ENCODE assay signal across 16 mouse cellular contexts in genomic region chr8:106394493-106394892, GRCm38 (mm10). TPM values are rescaled to one million over a fixed set of nuclear protein-coding genes. Genes with fewer than 3 reads are reported as not detected.
A peak's percentile ranks its signal among the peaks of the same experiment; 100 is the strongest.
DNase-seq lines count a peak whose midpoint lies in the region; ATAC-seq lines count a peak whose summit lies in the region.
"Had no signal": no experiment of that assay in that cellular context is flagged by ENCODE, and none has a peak within 500 bp of the region (broad histone marks: within the 10 kb centered on the region; RNA-seq: fewer than 3 reads in every experiment).

No protein-coding gene starts in this region.

- ATAC-seq in CD4-positive, CD25-positive, alpha-beta regulatory T cell, adult 4 months, result no peak
- ATAC-seq: forebrain, embryonic 14.5 days had no signal

- H3K36me3 ChIP-seq in heart, embryonic 10.5 days, result no peaks in the 10 kb centered on the region
- H3K36me3 ChIP-seq: embryonic facial prominence, embryonic 13.5 days; hindbrain, embryonic 15.5 days; limb, embryonic 15.5 days had no signal

- DNase-seq in heart, adult 8-10 months (ENCODE audit: low spot score), result peak; percentile 69
- no peak for DNase-seq in heart, embryonic 10.5 days (ENCODE audit: low spot score)
- DNase-seq in B cell, adult 2 months, result peak; percentile 29 to 38
- DNase-seq in gastrocnemius, postnatal 36 days, result peak; percentile 50 to 61
- peak; percentile 43 for DNase-seq in lung, postnatal 14 days
- DNase-seq in cerebellum, adult 9-10 months, result no peak
- no peak for DNase-seq in kidney, postnatal 10 days
- DNase-seq: cerebellum, adult 9-11 months; kidney, postnatal 36 days; midbrain, embryonic 14.5 days; right cerebral cortex, postnatal 25 days had no signal

- H3K9me3 ChIP-seq in heart, embryonic 10.5 days, result no peaks in the 10 kb centered on the region
- H3K9me3 ChIP-seq: embryonic facial prominence, embryonic 13.5 days; hindbrain, embryonic 15.5 days; limb, embryonic 15.5 days had no signal

- H3K27me3 ChIP-seq in heart, embryonic 10.5 days (ENCODE audit: insufficient read depth, poor library complexity, severe bottlenecking), result no peaks in the 10 kb centered on the region
- H3K27me3 ChIP-seq: embryonic facial prominence, embryonic 13.5 days; hindbrain, embryonic 15.5 days; limb, embryonic 15.5 days had no signal

- H3K4me3 ChIP-seq in heart, embryonic 10.5 days, result no peak overlapping the region
- H3K4me3 ChIP-seq: embryonic facial prominence, embryonic 13.5 days; hindbrain, embryonic 15.5 days; limb, embryonic 15.5 days had no signal

- intact Hi-C loops in gastrocnemius, postnatal 36 days (cut with DNase I), result no loop called here

- no peaks in the 10 kb centered on the region for H3K4me1 ChIP-seq in heart, embryonic 10.5 days

- 76% methylated on average over 4 of the region's 4 CpGs for WGBS in heart, embryonic 10.5 days

- no peak overlapping the region for H3K27ac ChIP-seq in heart, embryonic 10.5 days
- H3K27ac ChIP-seq: embryonic facial prominence, embryonic 13.5 days; hindbrain, embryonic 15.5 days; limb, embryonic 15.5 days had no signal

RNA-seq across cellular contexts. Expression of gene Zfp90, which starts 20.6 kb away (rescaled TPM):
- 1 to 10 TPM; 2.2 to 3.6 (median 3.1) TPM for total RNA-seq in heart, adult 8-10 months (2022)
- 12.5 and 19.3 TPM in 2 replicates for polyA plus RNA-seq in heart, embryonic 10.5 days (2016; fragmentation: Nextera tagmentation; extraction: Ambion mirVana)
- 1 to 10 TPM in 1 of 2 experiments, under 1 TPM in 1; 0.91 to 1.6 TPM for total RNA-seq in gastrocnemius, postnatal 36 days (2021)
- 1 to 10 TPM; 4.1 to 6.1 TPM for polyA plus RNA-seq in CD4-positive, CD25-positive, alpha-beta regulatory T cell, adult 4 months (2017; shearing (Covaris generic))

RNA-seq across cellular contexts. Expression of gene Smpd3, which starts 56.7 kb away (rescaled TPM):
- total RNA-seq in heart, adult 8-10 months (2022), result 1 to 10 TPM; 2.5 to 3.2 (median 2.6) TPM
- 3.8 and 4.4 TPM in 2 replicates for polyA plus RNA-seq in heart, embryonic 10.5 days (2016; fragmentation: Nextera tagmentation; extraction: Ambion mirVana)
- total RNA-seq in gastrocnemius, postnatal 36 days (2021), result under 1 TPM; 0.44 to 0.74 TPM
- under 1 TPM in 1 of 2 experiments, not detected in 1; 0.07 TPM for polyA plus RNA-seq in CD4-positive, CD25-positive, alpha-beta regulatory T cell, adult 4 months (2017; shearing (Covaris generic))

Comparison
In these comparisons a context has a peak if more than half of its experiments do, and no peak if none do; other contexts are left out.
1. DNase-seq: peak in heart, adult 8-10 months (single experiment), B cell, adult 2 months (2 of 2), gastrocnemius, postnatal 36 days (2 of 2) and lung, postnatal 14 days (single experiment); none in heart, embryonic 10.5 days (single experiment), cerebellum, adult 9-10 months (single experiment) and kidney, postnatal 10 days (single experiment).